Mouse (Mus musculus) embryonic facial prominence, embryonic 10.5 days (tissue): ENCODE results near the gene Flnc. TPM values are rescaled to one million over a fixed set of nuclear protein-coding genes. Genes with fewer than 3 reads are reported as not detected.

Source experiments
- DNase-seq: peaks from one replicate; pipeline ENCODE4 v3.0.0-alpha.2; 2017; ENCODE audit warnings: low spot score
- H3K27ac ChIP-seq: fragments of 300-500 bp; sonication (generic); replicated peaks from 2 replicates; pipeline ENCODE4 v1.5.1; 2016; ENCODE audit warnings: mild to moderate bottlenecking
- H3K27me3 ChIP-seq: fragments of 300-500 bp; sonication (generic); replicated peaks from 2 replicates; pipeline ENCODE4 v1.6.1; 2016; ENCODE audit warnings: low read depth, mild to moderate bottlenecking; ENCODE audit not compliant: poor library complexity, severe bottlenecking
- H3K36me3 ChIP-seq: fragments of 300-500 bp; sonication (generic); replicated peaks from 2 replicates; pipeline ENCODE4 v1.6.1; 2016; ENCODE audit warnings: mild to moderate bottlenecking, moderate library complexity
- H3K4me1 ChIP-seq: fragments of 300-500 bp; sonication (generic); 2 replicates; pipeline ENCODE4 v1.6.1; 2016
- H3K4me3 ChIP-seq: fragments of 300-500 bp; sonication (generic); 2 replicates; pipeline ENCODE4 v1.5.1; 2016; ENCODE audit warnings: mild to moderate bottlenecking, moderate library complexity
- H3K9me3 ChIP-seq: fragments of 300-500 bp; sonication (generic); 2 replicates; pipeline ENCODE4 v1.6.1; 2016; ENCODE audit warnings: mild to moderate bottlenecking
- WGBS: fragments of 180-500 bp; shearing (Covaris S2); methylation state at CpG from one replicate; pipeline ENCODE4 v1.1.7; 2016; 5-methylcytosine and 5-hydroxymethylcytosine counted together
- polyA plus RNA-seq: library from polyadenylated mRNA; unstranded; fragments of >200 nt; fragmentation: Nextera tagmentation; extraction: Ambion mirVana; gene quantifications from 2 replicates; pipeline ENCODE4 v1.2.1, GENCODE M21; 2016

Flnc gene
- polyA plus RNA-seq, 1 experiment from 2014 or later, result 4.5 TPM

DNA sequence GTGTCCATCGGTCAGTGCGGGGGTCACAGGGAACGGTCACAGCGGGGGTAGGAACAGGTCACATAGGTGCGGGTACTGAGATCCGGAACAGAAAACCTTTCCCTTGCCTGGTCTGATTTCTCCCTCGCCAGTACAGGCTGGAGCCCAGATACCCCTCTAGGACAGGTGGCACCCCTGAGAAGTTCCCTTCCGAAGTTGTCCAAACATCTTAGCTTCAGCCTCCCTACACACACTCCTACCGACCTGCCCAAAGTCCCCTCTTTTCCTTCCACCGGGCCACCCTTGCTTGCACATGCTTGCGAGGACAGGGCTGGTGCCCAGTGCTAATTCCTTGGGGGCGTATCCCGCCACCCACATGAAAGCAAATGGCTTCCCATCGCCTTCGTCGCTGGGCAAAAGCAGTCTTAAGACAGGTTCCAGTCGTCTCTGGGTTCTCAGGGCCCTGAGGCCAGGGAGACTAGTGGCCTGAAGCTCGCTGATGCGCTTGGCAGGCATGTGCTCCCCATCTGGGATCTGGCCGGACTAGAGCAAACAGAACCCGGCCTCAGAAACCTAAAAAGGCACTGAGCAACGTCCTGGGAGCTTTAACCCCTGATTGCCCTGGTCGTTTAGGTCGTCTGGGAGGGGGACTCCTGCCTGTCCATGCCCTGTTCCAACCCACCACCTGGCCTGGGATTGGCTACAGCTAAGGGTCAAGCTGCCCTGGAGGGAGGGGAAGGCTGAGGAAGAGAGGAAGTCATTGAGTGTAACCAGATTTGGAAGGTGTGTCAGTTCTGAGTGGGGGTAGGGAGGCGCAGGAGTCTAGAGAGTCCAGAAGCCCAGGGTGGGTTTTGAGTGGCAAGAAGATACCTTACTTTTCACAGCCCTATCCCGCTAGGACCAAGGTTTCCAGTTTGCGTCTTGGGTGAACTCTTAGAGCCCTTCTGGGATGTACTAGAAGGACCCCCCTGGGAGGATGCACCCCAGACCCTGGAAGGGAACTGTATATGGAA, 1.0 kb downstream of the Flnc start:
- 2% methylated on average over 27 of the region's 27 CpGs for WGBS
- H3K9me3 ChIP-seq, result no peaks in the 10 kb centered on the region
- DNase-seq, result peak; percentile 68
- H3K4me3 ChIP-seq, result peak overlapping the region; percentile 64
- H3K27me3 ChIP-seq, result peaks cover 69% of the 10 kb centered on the region
- H3K27ac ChIP-seq, result peak overlapping the region; percentile 78
- H3K4me1 ChIP-seq, result peaks cover 69% of the 10 kb centered on the region
- H3K36me3 ChIP-seq, result 0 out of 2 replicates have a peak, but pooled peaks cover 1% of the 10 kb centered on the region

DNA sequence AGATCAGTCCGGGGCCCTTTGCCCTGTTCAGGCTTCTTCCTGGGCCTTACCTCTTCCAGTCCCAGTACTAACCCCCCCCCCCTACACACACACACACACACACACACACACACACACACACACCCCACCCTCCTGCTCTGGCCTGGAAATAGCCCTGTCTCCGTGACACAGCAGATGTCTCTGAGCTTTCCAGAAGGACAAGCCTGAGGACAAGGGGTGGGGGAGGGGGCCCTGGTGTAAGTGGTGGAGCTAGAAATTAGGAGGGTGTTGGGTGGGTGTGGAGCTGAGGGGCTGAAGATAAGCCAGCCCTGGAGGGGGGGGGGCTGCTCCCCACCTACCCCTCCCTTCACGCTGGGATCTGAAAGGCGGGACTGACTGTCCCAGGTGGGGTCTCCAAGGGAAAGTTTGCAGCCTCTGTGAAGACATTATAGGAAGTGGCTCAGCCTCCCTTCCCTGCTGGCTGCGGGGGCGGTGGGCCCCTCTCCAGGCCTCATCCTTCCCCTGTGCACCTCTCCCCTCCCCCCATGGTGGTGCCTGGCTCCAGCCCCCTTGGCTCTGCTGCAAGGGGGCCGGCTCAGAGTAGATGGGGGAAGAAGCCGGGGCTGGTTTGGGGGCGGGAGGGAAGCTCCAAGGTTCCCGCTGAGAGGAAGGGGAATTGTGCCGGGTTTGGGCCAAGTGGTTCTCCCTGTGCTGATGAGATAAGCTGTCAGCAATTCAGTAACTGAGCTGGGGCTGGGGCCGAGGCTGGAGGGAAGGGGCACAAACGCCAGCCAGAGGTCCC, 2.0 kb downstream of the Flnc start:
- Histone ChIP-seq H3K27ac (peak overlapping the region; percentile 78), H3K36me3 (peaks cover 5% of the 10 kb centered on the region; the same call in 1 of the 2 replicates), H3K9me3 (no peaks in the 10 kb centered on the region), H3K27me3 (peaks cover 65% of the 10 kb centered on the region), H3K4me1 (peaks cover 72% of the 10 kb centered on the region), H3K4me3 (peak overlapping the region; percentile 64)
- peak; percentile 68 for DNase-seq
- WGBS, result 3% methylated on average over 13 of the region's 13 CpGs

DNA sequence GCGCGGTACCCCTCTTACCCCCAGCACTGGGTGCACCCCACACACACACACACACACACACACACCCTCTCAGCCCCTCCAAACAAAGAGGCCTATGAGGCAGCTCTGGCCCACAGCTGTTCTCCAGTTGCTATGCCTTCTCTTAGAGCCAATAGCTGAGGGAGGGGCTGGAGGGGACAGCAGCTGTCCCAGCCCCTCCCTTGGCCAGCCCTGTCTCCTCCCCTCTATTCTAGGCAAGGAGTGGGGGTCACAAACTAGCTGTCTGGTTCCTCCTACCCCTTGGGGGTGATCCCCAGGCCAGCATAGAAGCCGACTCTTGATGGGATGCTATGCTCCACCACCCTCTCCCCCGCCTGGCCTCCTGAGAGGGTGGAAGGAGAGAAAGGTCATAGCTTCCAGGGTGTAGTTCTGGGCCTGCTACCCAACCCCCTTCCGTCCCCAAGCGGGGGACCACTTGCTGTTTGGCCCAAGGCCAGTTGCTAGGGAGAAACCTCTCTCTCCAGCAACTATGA, 2.9 kb downstream of the Flnc start:
- peaks cover 6% of the 10 kb centered on the region; the same call in 1 of the 2 replicates for H3K36me3 ChIP-seq
- peaks cover 66% of the 10 kb centered on the region for H3K4me1 ChIP-seq
- peak overlapping the region; percentile 64 for H3K4me3 ChIP-seq
- no peaks in the 10 kb centered on the region for H3K9me3 ChIP-seq
- peak; percentile 55 for DNase-seq
- H3K27me3 ChIP-seq, result peaks cover 56% of the 10 kb centered on the region
- WGBS, result 12% methylated on average over 6 of the region's 6 CpGs
- peak overlapping the region; percentile 78 for H3K27ac ChIP-seq

DNA sequence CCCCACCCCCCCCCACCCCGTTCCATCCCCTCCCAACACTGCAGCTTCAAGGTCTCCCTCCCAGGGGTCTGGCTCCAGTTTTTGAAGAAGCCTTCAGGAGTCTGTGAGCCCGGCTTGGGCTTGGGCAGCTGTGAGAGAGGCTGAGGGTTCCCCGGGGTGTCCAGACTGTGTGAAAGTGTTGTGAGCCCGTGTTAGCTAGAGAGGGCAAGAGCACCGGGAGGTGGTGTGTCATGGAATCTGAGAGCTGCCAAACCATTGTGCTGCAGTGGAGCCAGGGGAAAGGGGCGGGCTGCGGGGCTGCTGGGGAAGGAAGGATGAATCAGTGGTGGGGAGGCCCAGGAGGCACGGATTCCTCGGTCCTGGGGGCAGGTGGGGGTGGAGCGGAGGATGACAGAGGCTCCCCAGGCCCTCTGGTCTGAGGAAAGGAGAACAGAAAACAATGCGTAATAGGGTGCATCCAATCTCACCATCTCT, 3.4 kb downstream of the Flnc start:
- WGBS, result 6% methylated on average over 11 of the region's 11 CpGs
- Histone ChIP-seq H3K4me1 (peaks cover 61% of the 10 kb centered on the region), H3K9me3 (no peaks in the 10 kb centered on the region), H3K36me3 (peaks cover 6% of the 10 kb centered on the region; the same call in 1 of the 2 replicates), H3K27ac (peak overlapping the region; percentile 78), H3K4me3 (peak overlapping the region; percentile 64), H3K27me3 (peaks cover 51% of the 10 kb centered on the region)
- peak; percentile 46 for DNase-seq

GRCm38 (mm10) chr6:29439251-29439650, 6.2 kb downstream of the Flnc start:
- no peaks in the 10 kb centered on the region for H3K9me3 ChIP-seq
- no peak overlapping the region for H3K4me3 ChIP-seq
- peaks cover 20% of the 10 kb centered on the region; the same call in 1 of the 2 replicates for H3K36me3 ChIP-seq
- H3K27me3 ChIP-seq, result peaks cover 23% of the 10 kb centered on the region
- H3K27ac ChIP-seq, result no peak overlapping the region
- DNase-seq, result no peak
- WGBS, result 73% methylated on average over 4 of the region's 4 CpGs
- H3K4me1 ChIP-seq, result peaks cover 34% of the 10 kb centered on the region

DNA sequence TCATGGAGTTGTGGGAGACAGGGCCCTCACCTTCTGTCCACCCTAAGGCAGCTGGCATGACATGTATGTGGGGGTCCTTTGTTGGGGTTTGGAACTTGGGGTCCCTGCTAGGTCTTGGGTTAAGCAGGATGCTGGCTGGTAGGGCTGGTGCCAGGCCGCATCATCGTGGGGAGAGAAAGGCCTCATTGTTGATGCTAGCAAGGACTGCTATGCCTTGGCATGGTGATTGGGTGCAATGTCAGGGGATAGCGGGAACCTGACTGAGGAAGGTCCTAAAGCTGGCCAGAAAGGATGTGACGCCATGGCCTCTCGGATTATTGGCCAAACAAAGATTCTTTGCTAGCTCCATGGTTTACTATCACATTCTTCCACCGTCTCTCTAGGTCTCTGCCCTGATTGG, 6.7 kb downstream of the Flnc start:
- peaks cover 18% of the 10 kb centered on the region for H3K27me3 ChIP-seq
- WGBS, result 89% methylated on average over 6 of the region's 6 CpGs
- H3K4me1 ChIP-seq, result peaks cover 29% of the 10 kb centered on the region
- no peaks in the 10 kb centered on the region for H3K9me3 ChIP-seq
- H3K4me3 ChIP-seq, result no peak overlapping the region
- H3K27ac ChIP-seq, result no peak overlapping the region
- DNase-seq, result no peak
- H3K36me3 ChIP-seq, result peaks cover 23% of the 10 kb centered on the region; the same call in 1 of the 2 replicates

DNA sequence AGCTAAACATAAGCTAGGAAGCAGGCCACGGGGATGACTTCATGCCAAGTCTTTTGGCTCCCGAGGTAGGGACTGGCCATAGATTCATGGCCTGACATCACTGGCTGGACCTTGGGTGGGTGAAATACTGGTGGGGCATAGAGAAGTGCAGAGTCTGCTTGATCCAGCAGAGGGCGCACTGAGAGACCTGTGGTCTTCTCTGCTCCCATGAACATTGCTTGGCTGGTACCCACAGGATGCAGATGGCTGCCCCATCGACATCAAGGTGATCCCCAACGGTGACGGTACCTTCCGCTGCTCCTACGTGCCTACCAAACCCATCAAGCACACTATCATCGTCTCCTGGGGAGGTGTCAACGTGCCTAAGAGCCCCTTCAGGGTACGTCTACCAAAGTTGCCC, 11.7 kb downstream of the Flnc start:
- peak; percentile 47 for DNase-seq
- no peak overlapping the region for H3K4me3 ChIP-seq
- no peaks in the 10 kb centered on the region for H3K4me1 ChIP-seq
- peaks cover 60% of the 10 kb centered on the region for H3K36me3 ChIP-seq
- 74% methylated on average over 11 of the region's 11 CpGs for WGBS
- no peaks in the 10 kb centered on the region for H3K27me3 ChIP-seq
- H3K27ac ChIP-seq, result no peak overlapping the region
- no peaks in the 10 kb centered on the region for H3K9me3 ChIP-seq

- Histone ChIP-seq H3K4me3 (no peak overlapping the region), H3K27me3 (no peaks in the 10 kb centered on the region), H3K27ac (no peak overlapping the region), H3K4me1 (no peaks in the 10 kb centered on the region), H3K9me3 (no peaks in the 10 kb centered on the region), H3K36me3 (peaks cover 58% of the 10 kb centered on the region)
- WGBS, result 94% methylated on average over 7 of the region's 7 CpGs
- DNase-seq, result no peak
Measured at GRCm38 (mm10) chr6:29445354-29445753, 12.3 kb downstream of the Flnc start.

DNA sequence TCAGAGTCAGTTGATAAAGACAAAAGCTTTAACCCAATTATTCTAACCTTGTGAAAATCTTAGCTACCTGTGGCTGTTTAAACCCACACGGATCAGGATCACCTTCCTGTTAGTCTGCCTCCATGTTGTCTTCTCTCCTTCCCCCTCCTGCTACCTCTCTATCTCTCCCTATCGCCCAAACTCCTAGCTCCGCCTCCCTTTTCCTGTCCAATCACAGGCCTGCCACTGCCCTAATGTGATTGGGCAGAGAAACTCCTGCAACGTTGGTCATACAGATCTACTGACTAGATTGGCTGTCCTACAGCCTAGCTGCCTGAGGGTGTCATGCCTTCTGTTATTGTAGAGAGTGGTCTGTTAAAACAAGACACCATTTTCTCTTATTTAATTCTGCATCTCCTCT, 16.8 kb downstream of the Flnc start:
- 39% methylated on average over 4 of the region's 4 CpGs for WGBS
- H3K36me3 ChIP-seq, result peaks cover 65% of the 10 kb centered on the region

DNA sequence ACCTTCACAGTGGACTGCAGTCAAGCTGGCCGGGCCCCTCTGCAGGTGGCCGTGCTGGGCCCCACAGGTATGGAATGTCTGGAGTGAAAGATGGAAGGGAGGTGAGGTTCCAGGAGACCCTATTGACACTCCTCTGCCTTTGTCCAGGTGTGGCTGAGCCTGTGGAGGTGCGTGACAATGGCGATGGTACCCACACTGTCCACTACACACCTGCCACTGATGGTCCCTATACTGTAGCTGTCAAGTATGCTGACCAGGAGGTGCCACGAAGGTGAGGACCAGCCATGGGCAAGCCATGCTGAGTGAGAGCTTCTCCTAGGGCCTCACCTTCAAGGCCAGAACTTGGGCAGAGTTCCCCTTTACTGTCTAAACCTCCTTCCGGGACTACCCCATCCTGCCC, 17.6 kb downstream of the Flnc start:
- WGBS, result 96% methylated on average over 6 of the region's 6 CpGs
- Histone ChIP-seq H3K9me3 (no peaks in the 10 kb centered on the region), H3K4me3 (no peak overlapping the region), H3K4me1 (no peaks in the 10 kb centered on the region), H3K27ac (no peak overlapping the region), H3K36me3 (peaks cover 67% of the 10 kb centered on the region), H3K27me3 (no peaks in the 10 kb centered on the region)
- no peak for DNase-seq

More for the DNA sequence above, 16.8 kb downstream of the Flnc start:
- Histone ChIP-seq H3K4me1 (no peaks in the 10 kb centered on the region), H3K27ac (no peak overlapping the region), H3K4me3 (no peak overlapping the region), H3K9me3 (no peaks in the 10 kb centered on the region), H3K27me3 (no peaks in the 10 kb centered on the region)
- no peak for DNase-seq

GRCm38 (mm10) chr6:29461502-29461901, 28.4 kb downstream of the Flnc start:
- 67% methylated on average over 7 of the region's 7 CpGs for WGBS

GRCm38 (mm10) chr6:29463388-29463787, 30.3 kb downstream of the Flnc start:
- peaks cover 5% of the 10 kb centered on the region for H3K4me1 ChIP-seq
- no peaks in the 10 kb centered on the region for H3K9me3 ChIP-seq
- H3K36me3 ChIP-seq, result peaks cover 18% of the 10 kb centered on the region; the same call in 1 of the 2 replicates
- H3K27me3 ChIP-seq, result no peaks in the 10 kb centered on the region
- no peak overlapping the region for H3K27ac ChIP-seq
- H3K4me3 ChIP-seq, result no peak overlapping the region
- 79% methylated on average over 3 of the region's 3 CpGs for WGBS
- DNase-seq, result no peak

More at GRCm38 (mm10) chr6:29461502-29461901, 28.4 kb downstream of the Flnc start:
- H3K4me3 ChIP-seq, result no peak overlapping the region
- H3K27ac ChIP-seq, result no peak overlapping the region
- H3K9me3 ChIP-seq, result no peaks in the 10 kb centered on the region
- peaks cover 32% of the 10 kb centered on the region; the same call in 1 of the 2 replicates for H3K36me3 ChIP-seq
- H3K27me3 ChIP-seq, result no peaks in the 10 kb centered on the region
- no peaks in the 10 kb centered on the region for H3K4me1 ChIP-seq
- DNase-seq, result no peak
